Mouse (Mus musculus): ENCODE results near the gene Smim17. TPM values are rescaled to one million over a fixed set of nuclear protein-coding genes. Genes with fewer than 3 reads are reported as not detected.

The Smim17 gene
- polyA plus RNA-seq, 1 experiment from 2014 or later = 0.61 TPM

DNA sequence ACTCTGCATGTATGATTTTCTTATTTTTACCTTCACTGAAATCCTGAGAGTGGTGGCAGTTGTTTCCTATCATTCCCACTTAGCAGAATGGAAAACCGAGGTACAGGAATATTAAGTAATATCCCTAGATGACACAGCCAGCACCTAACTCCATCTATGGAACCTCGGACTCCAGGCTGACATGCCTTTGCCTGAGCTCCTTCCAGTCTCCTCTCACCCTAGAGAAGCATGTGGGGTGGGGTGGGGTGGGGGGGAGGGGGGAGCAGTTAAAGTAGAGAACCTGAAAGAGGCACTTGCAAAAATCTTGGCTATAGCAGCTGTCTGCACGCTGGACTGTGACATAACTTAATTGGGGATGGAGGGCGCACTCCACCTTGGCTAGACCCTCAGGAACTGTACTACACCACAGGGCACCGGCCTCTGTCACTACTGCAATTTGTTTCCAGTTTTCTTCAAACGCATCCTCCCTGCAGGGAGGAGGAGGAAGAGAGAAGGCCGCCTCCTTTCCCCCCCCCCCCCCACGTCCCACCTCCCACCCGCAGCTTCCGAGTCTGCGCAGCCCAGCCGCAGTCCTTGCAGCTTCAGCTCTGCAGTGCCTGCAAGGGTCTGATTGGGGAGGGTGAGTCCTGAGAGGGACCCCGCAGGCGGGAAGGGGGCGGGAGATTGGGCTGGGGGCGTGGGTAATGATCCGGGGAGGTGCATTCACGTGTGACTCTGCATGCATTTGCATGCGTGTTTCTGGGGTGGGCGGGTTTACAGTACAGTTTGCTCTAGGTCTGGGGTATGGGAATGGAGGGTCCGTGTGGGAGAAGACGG lies 16.3 kb downstream of the Smim17 start:
- WGBS = 7% methylated on average over 21 of the region's 22 CpGs
- Histone ChIP-seq H3K27ac (ENCODE audit: low read depth) (no peak overlapping the region), H3K36me3 (ENCODE audit: insufficient read depth) (no peaks in the 10 kb centered on the region), H3K4me3 (ENCODE audit: low read depth, low read length) (no peak overlapping the region), H3K4me1 (ENCODE audit: insufficient read depth) (no peaks in the 10 kb centered on the region), H3K27me3 (ENCODE audit: insufficient read depth, low read length) (no peaks in the 10 kb centered on the region), H3K9me3 (ENCODE audit: low read depth, low read length) (no peaks in the 10 kb centered on the region), H3K4me2 (no peak overlapping the region), H3K9ac (no peak overlapping the region)
- TF ChIP-seq CTCF (IDR thresholded peaks at IDR 0.05; ENCODE audit: low read depth) = no peak
- DNase-seq = no peak
- no peak for ATAC-seq (ENCODE audit: insufficient read depth)

DNA sequence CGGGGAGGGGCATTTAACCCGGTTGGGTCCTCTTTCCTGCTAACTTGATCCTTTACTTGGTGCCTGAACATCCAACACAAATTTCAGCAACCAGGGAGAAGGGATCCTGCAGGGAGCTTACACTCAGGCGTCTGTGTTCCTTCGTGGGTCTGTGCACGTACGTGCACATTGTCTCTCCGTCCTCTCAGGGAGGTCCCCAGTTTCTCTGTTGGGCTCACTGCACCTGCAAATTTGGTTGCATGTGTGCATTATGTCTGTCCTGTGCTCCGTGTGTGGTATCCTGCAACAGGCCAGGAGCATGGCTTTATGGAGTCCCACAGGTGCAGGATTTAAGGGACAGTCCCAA lies 16.9 kb downstream of the Smim17 start:
- TF ChIP-seq CTCF (IDR thresholded peaks at IDR 0.05; ENCODE audit: low read depth) = no peak
- Histone ChIP-seq H3K4me1 (ENCODE audit: insufficient read depth) (no peaks in the 10 kb centered on the region), H3K4me2 (no peak overlapping the region)

DNA sequence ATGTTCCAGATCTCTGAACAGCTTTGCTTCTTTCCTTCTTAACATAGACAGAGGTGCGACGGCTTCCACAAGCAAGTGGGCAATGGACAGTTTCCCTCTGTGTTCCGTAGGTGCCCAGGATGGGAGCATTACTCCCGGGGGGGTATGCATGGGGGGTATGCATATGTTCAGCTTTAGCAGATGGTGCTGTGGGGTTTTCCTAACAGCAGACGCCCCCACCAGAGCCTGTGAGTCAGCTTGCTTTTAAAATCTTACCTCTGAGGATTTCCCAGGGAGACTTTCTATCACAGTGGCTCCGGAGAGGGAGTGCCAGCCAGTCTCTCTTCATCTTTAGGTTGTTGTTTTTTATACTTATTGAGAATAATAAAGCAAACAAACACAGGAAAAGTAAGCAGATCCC lies 21.4 kb downstream of the Smim17 start:
- Histone ChIP-seq H3K36me3 (ENCODE audit: insufficient read depth) (no peaks in the 10 kb centered on the region), H3K9me3 (ENCODE audit: low read depth, low read length) (no peaks in the 10 kb centered on the region), H3K9ac (no peak overlapping the region), H3K4me3 (ENCODE audit: low read depth, low read length) (no peak overlapping the region), H3K4me2 (no peak overlapping the region), H3K27ac (ENCODE audit: low read depth) (no peak overlapping the region), H3K4me1 (ENCODE audit: insufficient read depth) (no peaks in the 10 kb centered on the region), H3K27me3 (ENCODE audit: insufficient read depth, low read length) (no peaks in the 10 kb centered on the region)
- WGBS = 81% methylated on average over 6 of the region's 6 CpGs
- ATAC-seq (ENCODE audit: insufficient read depth) = no peak
- no peak for DNase-seq
- TF ChIP-seq CTCF (IDR thresholded peaks at IDR 0.05; ENCODE audit: low read depth) = no peak

More for the DNA sequence above, 16.9 kb downstream of the Smim17 start:
- Histone ChIP-seq H3K4me3 (ENCODE audit: low read depth, low read length) (no peak overlapping the region), H3K27me3 (ENCODE audit: insufficient read depth, low read length) (no peaks in the 10 kb centered on the region), H3K36me3 (ENCODE audit: insufficient read depth) (no peaks in the 10 kb centered on the region), H3K9me3 (ENCODE audit: low read depth, low read length) (no peaks in the 10 kb centered on the region), H3K27ac (ENCODE audit: low read depth) (no peak overlapping the region), H3K9ac (no peak overlapping the region)
- WGBS = 17% methylated on average over 8 of the region's 8 CpGs
- ATAC-seq (ENCODE audit: insufficient read depth) = no peak
- DNase-seq = no peak

DNA sequence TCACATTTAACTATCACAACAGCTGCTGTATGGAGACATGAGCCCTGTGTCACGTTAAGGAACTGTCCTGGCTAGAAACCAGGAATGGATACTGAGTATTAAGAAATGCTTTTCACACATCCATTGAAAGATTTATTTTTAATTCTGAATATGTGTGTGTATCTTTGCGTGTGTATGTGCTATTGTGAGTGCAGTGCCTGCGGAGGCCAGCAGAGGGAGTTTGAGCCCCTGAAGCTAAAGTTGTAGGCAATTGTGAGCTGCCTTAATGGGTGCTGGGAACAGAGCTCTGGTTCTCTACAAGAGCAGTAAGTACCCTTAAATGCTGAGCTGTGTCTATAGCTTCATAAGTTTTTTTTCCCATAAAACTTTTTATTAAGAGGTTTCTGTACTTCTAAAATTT lies 30.9 kb downstream of the Smim17 start:
- no peaks in the 10 kb centered on the region for H3K9me3 ChIP-seq (ENCODE audit: low read depth, low read length)
- no peaks in the 10 kb centered on the region for H3K27me3 ChIP-seq (ENCODE audit: insufficient read depth, low read length)
- DNase-seq = no peak
- no peaks in the 10 kb centered on the region for H3K36me3 ChIP-seq (ENCODE audit: insufficient read depth)
- ATAC-seq (ENCODE audit: insufficient read depth) = no peak
- H3K4me3 ChIP-seq (ENCODE audit: low read depth, low read length) = no peak overlapping the region
- 85% methylated on average over 3 of the region's 3 CpGs for WGBS
- no peak overlapping the region for H3K4me2 ChIP-seq
- TF ChIP-seq CTCF (IDR thresholded peaks at IDR 0.05; ENCODE audit: low read depth) = no peak
- no peak overlapping the region for H3K27ac ChIP-seq (ENCODE audit: low read depth)
- no peaks in the 10 kb centered on the region for H3K4me1 ChIP-seq (ENCODE audit: insufficient read depth)
- H3K9ac ChIP-seq = no peak overlapping the region

DNA sequence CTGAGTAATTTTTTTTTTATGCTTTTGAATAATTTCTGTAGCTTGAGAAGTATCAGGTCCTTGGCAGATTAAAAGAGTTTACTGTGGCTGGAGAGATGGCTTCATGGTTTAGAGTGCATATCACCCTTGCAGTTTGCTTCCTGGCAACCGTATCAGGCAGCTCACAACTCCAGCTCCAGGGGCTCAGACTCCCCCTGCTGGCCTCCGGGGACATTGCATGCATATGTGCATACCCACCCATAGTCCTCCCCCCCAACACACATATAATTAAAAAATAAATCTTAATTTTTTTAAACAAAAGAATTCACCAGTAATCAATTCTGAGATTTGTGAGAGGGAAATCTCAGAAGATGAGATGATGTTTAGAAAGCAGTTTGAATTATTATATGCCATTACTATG lies 31.8 kb downstream of the Smim17 start:
- 38% methylated on average over 2 of the region's 2 CpGs for WGBS
- H3K9me3 ChIP-seq (ENCODE audit: low read depth, low read length) = no peaks in the 10 kb centered on the region

DNA sequence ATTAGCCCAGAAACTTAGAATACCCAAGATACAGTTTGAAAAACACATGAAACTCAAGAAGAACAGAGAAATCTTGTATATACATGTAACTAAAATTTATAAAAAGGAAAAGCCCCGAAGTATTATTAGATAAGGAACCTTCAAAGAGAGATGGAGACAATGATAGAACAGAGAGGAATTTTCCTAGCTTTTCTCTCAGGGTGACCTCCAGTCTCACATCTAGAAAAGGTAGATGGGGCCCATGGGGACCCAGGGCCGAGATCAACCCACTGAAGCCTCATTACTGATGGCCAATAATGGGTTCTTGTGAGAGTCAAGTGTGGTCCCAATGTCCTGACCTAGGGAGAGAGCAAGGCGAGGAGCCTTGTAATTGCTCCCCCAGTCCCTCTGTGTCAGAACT lies 39.9 kb downstream of the Smim17 start, which contains the start of gene Olfr1344:
Gene Olfr1344, plus strand, starts transcription at position 301 of the 400 bp plus-strand sequence.
- no peaks in the 10 kb centered on the region for H3K36me3 ChIP-seq (ENCODE audit: insufficient read depth)
- H3K9ac ChIP-seq = no peak within 1 kb of the TSS
- WGBS = 73% methylated on average over 3 of the region's 3 CpGs
- H3K4me2 ChIP-seq = no peak within 1 kb of the TSS
- no peak for TF ChIP-seq CTCF (IDR thresholded peaks at IDR 0.05; ENCODE audit: low read depth)
- no peaks in the 10 kb centered on the region for H3K4me1 ChIP-seq (ENCODE audit: insufficient read depth)
- no peaks in the 10 kb centered on the region for H3K9me3 ChIP-seq (ENCODE audit: low read depth, low read length)
- ATAC-seq (ENCODE audit: insufficient read depth) = no peak
- no peak within 1 kb of the TSS for H3K4me3 ChIP-seq (ENCODE audit: low read depth, low read length)
- H3K27me3 ChIP-seq (ENCODE audit: insufficient read depth, low read length) = no peaks in the 10 kb centered on the region
- no peak within 1 kb of the TSS for H3K27ac ChIP-seq (ENCODE audit: low read depth)
- no peak for DNase-seq

More for the DNA sequence above, 31.8 kb downstream of the Smim17 start:
- no peaks in the 10 kb centered on the region for H3K36me3 ChIP-seq (ENCODE audit: insufficient read depth)
- no peak overlapping the region for H3K9ac ChIP-seq
- ATAC-seq (ENCODE audit: insufficient read depth) = no peak
- no peak overlapping the region for H3K27ac ChIP-seq (ENCODE audit: low read depth)
- TF ChIP-seq CTCF (IDR thresholded peaks at IDR 0.05; ENCODE audit: low read depth) = peak; percentile 60
- no peaks in the 10 kb centered on the region for H3K27me3 ChIP-seq (ENCODE audit: insufficient read depth, low read length)
- no peaks in the 10 kb centered on the region for H3K4me1 ChIP-seq (ENCODE audit: insufficient read depth)
- DNase-seq = peak; percentile 31
- H3K4me2 ChIP-seq = no peak overlapping the region
- no peak overlapping the region for H3K4me3 ChIP-seq (ENCODE audit: low read depth, low read length)

DNA sequence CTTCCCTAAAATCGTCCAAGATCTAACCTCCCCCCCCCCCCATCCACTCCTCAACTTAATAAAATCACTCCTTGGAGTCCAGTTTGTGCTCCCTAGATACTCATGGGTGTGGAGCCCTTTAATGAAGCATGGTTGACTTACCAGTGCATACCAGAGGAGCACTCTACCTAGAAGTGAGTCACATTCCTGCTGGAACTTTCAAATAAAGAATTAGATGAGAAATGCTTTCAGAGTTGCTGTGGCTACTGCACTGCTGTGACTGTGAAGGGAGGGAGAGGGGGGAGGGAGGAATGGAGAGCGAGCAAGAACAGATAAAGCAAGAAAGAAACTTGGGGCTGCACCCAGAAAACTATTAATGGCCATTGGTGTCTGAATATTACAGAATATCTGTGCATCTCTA lies 42.7 kb downstream of the Smim17 start:
- Histone ChIP-seq H3K27ac (ENCODE audit: low read depth) (no peak overlapping the region), H3K9me3 (ENCODE audit: low read depth, low read length) (no peaks in the 10 kb centered on the region), H3K4me2 (no peak overlapping the region), H3K4me1 (ENCODE audit: insufficient read depth) (no peaks in the 10 kb centered on the region), H3K4me3 (ENCODE audit: low read depth, low read length) (no peak overlapping the region), H3K36me3 (ENCODE audit: insufficient read depth) (no peaks in the 10 kb centered on the region), H3K27me3 (ENCODE audit: insufficient read depth, low read length) (no peaks in the 10 kb centered on the region), H3K9ac (no peak overlapping the region)
- WGBS = 60% methylated on average over 2 of the region's 2 CpGs
- ATAC-seq (ENCODE audit: insufficient read depth) = no peak
- TF ChIP-seq CTCF (IDR thresholded peaks at IDR 0.05; ENCODE audit: low read depth) = no peak
- no peak for DNase-seq

Data from lung, embryonic 14.5 days (tissue).